Mouse (Mus musculus) erythroblast, embryonic 14.5 days (primary cell): ENCODE measurements around the gene AL731706.1. TPM values are rescaled to one million over a fixed set of nuclear protein-coding genes. Genes with fewer than 3 reads are reported as not detected.
"Not testable (repeated sequence)": the region's sequence is repeated elsewhere in the genome, so short reads cannot be mapped to it uniquely, and the experiment has no call there.

Source experiments
- H3K27me3 ChIP-seq: 2 replicates; pipeline ENCODE4 v1.6.1; 2012; ENCODE audit warnings: inconsistent platforms; ENCODE audit not compliant: control insufficient read depth
- H3K36me3 ChIP-seq: 2 replicates; pipeline ENCODE4 v1.6.1; 2012; ENCODE audit warnings: mild to moderate bottlenecking, inconsistent platforms; ENCODE audit not compliant: control insufficient read depth
- H3K4me1 ChIP-seq: 2 replicates; pipeline ENCODE4 v1.6.1; 2012; ENCODE audit warnings: inconsistent platforms; ENCODE audit not compliant: control insufficient read depth
- H3K4me3 ChIP-seq: replicated peaks from 2 replicates; pipeline ENCODE3; 2012; ENCODE audit warnings: moderate library complexity, mild to moderate bottlenecking, inconsistent platforms
- H3K9me3 ChIP-seq: 2 replicates; pipeline ENCODE4 v1.6.1; 2012; ENCODE audit warnings: low read length, inconsistent platforms, mixed read lengths; ENCODE audit not compliant: control insufficient read depth
- GATA1 ChIP-seq: IDR thresholded peaks from 2 replicates; pipeline ENCODE4 v1.6.1; 2012; ENCODE audit warnings: low read length, inconsistent platforms, mixed read lengths
- TAL1 ChIP-seq: IDR thresholded peaks from 3 replicates; pipeline ENCODE4 v1.6.1; 2012; ENCODE audit warnings: low read length, inconsistent platforms, mixed read lengths
- polyA plus RNA-seq: library from polyadenylated mRNA; stranded (reverse); fragments of >175 nt; gene quantifications from 2 replicates; pipeline ENCODE4 v1.2.3, GENCODE M21; 2012

The AL731706.1 gene
- polyA plus RNA-seq, 1 experiment = 0.08 TPM

DNA sequence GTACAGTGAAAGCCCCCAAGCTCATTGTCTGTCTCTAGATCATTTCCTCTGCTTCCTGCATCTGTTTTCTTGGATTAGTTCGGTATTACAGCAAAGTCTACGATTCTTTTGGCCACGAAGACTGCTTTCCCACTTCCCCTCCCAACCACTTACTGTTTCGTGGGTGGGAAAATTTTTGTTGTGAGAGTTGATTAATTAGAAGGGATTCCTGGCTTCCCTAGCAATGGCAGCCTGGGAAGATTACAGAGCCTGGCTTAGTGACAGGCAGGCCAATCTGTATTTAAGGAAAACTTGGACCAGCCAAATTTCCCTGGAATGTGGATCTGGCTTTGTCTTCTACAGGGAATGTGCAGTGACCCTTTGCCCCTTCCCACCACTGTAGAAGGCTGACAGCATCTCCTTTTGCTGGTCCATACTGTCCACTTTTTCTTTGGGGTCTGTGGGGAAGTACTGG is 20.8 kb upstream of the AL731706.1 start:
- H3K27me3 ChIP-seq = no peaks in the 10 kb centered on the region
- no peaks in the 10 kb centered on the region for H3K9me3 ChIP-seq
- H3K4me1 ChIP-seq = peaks cover 8% of the 10 kb centered on the region
- TF ChIP-seq GATA1 = no peak
- TF ChIP-seq TAL1 = no peak
- no peaks in the 10 kb centered on the region; the same call in none of the 2 replicates for H3K36me3 ChIP-seq
- H3K4me3 ChIP-seq = no peak overlapping the region

- H3K36me3 ChIP-seq = peaks cover 11% of the 10 kb centered on the region
- H3K4me1 ChIP-seq = peaks cover 6% of the 10 kb centered on the region
- H3K27me3 ChIP-seq = no peaks in the 10 kb centered on the region
- H3K4me3 ChIP-seq = no peak overlapping the region
- H3K9me3 ChIP-seq = no peaks in the 10 kb centered on the region
- TF ChIP-seq GATA1 (no peak), TAL1 (no peak)
These were observed 18.1 kb upstream of the AL731706.1 start for GRCm38 (mm10) chr2:136909298-136909697.

DNA sequence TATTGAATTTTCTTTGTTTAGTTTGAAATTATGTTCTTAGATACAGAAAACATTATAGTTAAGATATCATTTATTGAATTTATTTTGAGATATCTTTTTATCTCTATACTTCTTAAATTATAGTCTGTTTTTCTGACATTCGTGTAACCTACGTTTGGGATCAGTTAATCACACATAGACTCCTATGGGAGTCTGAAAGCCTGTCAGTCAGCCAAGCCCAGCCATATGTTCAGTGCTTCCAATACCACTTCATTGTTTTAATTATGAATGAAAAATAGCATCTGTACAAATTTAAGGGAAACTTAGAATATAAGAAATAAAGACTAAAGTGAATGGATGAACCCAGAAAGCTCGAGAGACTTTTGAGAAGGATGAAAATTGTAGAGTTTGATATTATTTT is 17.4 kb upstream of the AL731706.1 start:
- H3K36me3 ChIP-seq = peaks cover 11% of the 10 kb centered on the region
- H3K4me1 ChIP-seq = peaks cover 6% of the 10 kb centered on the region
- H3K9me3 ChIP-seq = no peaks in the 10 kb centered on the region
- H3K4me3 ChIP-seq = no peak overlapping the region
- no peaks in the 10 kb centered on the region for H3K27me3 ChIP-seq
- TF ChIP-seq GATA1 = no peak

DNA sequence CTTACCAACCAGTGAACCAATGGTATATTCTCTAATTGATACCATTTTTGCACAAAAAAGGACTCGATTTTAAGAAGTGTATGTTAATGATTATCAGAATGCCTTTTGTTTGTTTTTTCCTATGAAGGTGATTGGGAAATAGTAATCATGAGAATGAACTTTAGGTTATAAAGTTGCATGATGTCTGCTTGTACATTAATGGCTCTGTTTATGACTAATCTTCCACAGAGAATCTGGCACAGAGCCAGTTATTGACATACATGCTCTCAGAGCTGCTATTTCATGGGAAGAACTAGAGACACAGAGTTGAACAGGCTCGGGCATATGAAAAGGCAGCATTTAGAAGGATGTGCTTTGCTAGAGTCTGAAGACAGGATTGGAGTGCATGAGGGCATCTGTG is 4.9 kb upstream of the AL731706.1 start:
- Histone ChIP-seq H3K27me3 (no peaks in the 10 kb centered on the region), H3K4me3 (no peak overlapping the region), H3K36me3 (peaks cover 3% of the 10 kb centered on the region), H3K4me1 (peaks cover 22% of the 10 kb centered on the region), H3K9me3 (no peaks in the 10 kb centered on the region)
- no peak for TF ChIP-seq TAL1
- no peak for TF ChIP-seq GATA1

DNA sequence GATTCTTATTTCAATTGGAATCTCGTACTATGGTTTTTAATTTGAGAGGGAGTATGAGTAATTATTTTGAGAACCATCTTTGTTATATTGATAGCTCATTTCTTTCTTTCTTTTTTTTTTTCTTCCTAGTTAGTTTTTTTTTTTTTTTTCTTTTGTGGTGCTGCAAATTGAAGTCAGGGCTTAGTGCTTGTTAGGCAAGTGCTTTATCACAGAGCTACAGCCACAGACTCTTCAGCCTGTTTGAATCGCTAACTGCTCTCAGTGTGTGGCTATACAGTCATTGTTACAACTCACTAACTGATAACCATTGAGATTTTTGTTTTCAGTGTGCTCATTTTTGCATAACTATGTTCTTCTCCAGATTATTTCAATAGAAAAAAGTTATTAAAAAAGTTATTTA is 3.3 kb upstream of the AL731706.1 start:
- peaks cover 3% of the 10 kb centered on the region for H3K36me3 ChIP-seq
- H3K27me3 ChIP-seq = no peaks in the 10 kb centered on the region
- TF ChIP-seq GATA1 (no peak), TAL1 (no peak)
- H3K4me1 ChIP-seq = peaks cover 33% of the 10 kb centered on the region
- no peak overlapping the region for H3K4me3 ChIP-seq
- H3K9me3 ChIP-seq = no peaks in the 10 kb centered on the region

GRCm38 (mm10) chr2:136891951-136892371 is 772 bp upstream of the AL731706.1 start:
- H3K36me3 ChIP-seq = peaks cover 3% of the 10 kb centered on the region
- peaks cover 37% of the 10 kb centered on the region for H3K4me1 ChIP-seq
- peak overlapping the region; percentile 97 for H3K4me3 ChIP-seq
- H3K9me3 ChIP-seq = no peaks in the 10 kb centered on the region
- H3K27me3 ChIP-seq = no peaks in the 10 kb centered on the region
- TF ChIP-seq TAL1 (no peak), GATA1 (no peak)

- H3K36me3 ChIP-seq, H3K27me3 ChIP-seq, H3K9me3 ChIP-seq: not testable (repeated sequence)
- Histone ChIP-seq H3K4me1 (peaks cover 34% of the 10 kb centered on the region), H3K4me3 (peak overlapping the region; percentile 97)
These were observed 497 bp downstream of the AL731706.1 start for GRCm38 (mm10) chr2:136890716-136891067.

DNA sequence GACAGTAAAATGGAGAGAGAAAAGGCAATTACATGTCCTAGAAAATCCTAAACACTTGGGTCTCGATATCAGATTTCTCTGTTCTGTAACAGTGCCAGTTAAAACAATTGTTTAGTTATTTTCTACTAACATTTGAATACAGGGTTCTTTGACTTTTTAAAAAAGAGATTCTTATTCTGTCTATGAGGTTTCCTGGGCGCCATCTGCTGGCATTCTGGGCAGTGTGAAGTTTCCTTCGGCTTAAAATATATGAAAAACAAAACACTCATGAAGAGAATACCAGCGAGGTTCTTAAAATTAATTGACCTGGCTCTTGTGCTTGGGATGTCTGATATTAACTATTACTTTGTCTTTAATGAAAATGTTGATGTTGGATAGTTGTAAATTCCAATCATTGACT is 4.3 kb downstream of the AL731706.1 start:
- Histone ChIP-seq H3K9me3 (no peaks in the 10 kb centered on the region), H3K4me3 (no peak overlapping the region), H3K4me1 (peaks cover 15% of the 10 kb centered on the region), H3K27me3 (no peaks in the 10 kb centered on the region), H3K36me3 (peaks cover 32% of the 10 kb centered on the region)
- TF ChIP-seq GATA1 (no peak), TAL1 (no peak)

DNA sequence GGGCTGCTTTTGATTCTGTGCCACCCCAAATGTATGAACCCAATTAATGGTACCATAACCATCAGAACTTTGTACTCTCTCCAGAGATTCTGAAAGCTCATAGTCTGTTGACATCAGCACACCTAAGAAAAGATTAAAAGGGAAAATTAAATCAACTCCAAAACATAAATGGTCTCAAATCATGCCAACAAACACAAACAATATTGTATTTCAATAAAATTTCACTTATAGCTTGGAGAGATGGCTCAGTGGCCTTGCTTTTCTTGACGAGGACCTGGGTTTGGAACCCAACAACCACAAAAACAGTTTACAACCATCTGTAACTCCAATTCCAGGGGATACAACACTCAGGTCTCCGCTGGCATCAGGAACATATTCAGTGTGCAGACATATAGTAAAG is 5.6 kb downstream of the AL731706.1 start, which contains the start of gene AL731706.2:
AL731706.2 (minus strand) TSS at position 101 of the 400 bp plus-strand sequence.
- Histone ChIP-seq H3K27me3 (no peaks in the 10 kb centered on the region), H3K4me3 (no peak within 1 kb of the TSS), H3K4me1 (peaks cover 12% of the 10 kb centered on the region), H3K36me3 (peaks cover 43% of the 10 kb centered on the region), H3K9me3 (no peaks in the 10 kb centered on the region)
- TF ChIP-seq GATA1 = no peak
- no peak for TF ChIP-seq TAL1
